Mouse (Mus musculus): ENCODE results near the gene Smarcal1. TPM values are rescaled to one million over a fixed set of nuclear protein-coding genes. Genes with fewer than 3 reads are reported as not detected.
A peak's percentile ranks its signal among the peaks of the same experiment; 100 is the strongest.

Gene Smarcal1
- total RNA-seq, 2 experiments from 2014 or later: 16.7 TPM

DNA sequence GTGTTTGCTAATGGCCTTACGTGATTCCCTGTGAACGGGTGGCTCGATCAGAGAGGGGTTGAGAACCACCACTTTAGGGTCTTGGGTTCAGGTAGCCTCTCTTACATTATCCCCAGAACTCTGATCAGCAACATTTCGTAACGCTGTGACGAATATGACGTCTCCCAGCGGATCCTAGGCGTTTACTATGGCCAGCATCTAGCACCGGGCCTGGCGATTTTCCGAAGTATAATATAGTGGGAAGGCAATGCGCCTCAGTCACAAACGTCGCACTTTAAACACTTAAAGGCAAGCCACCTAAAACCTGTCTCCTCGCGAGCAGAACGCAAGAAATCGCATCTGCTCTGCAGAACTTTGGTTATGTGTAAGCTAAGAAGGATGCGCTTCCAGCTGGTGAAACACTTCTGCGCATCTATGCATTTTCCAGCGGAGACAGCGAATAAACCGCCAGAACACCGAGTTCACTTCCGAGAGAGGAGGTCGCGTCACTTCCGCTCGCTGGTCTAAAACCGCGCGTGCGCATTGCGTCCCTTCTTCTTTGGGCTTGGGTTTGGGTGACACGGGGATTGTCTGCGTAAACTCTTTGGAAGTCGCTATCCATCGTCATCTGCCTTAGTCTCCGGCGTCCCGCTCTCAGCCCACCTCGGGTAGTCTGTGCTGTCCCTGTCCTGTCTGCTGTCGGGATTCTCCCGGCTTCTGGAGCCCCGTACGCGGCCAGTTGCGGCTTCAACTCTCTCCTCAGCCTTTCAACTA is 57.8 kb downstream of the Smarcal1 start:
- peak; percentile 8 for DNase-seq
- intact Hi-C loops (cut with DNase I; ENCODE audit: low total_unique reads): no loop called here

- intact Hi-C loops (cut with DNase I; ENCODE audit: low total_unique reads): no loop called here
- peak; percentile 4 for DNase-seq
Observed at GRCm38 (mm10) chr1:72673070-72673469, 90.0 kb downstream of the Smarcal1 start.

Other genes with a start within 250 kb of the Smarcal1 start
- gene March4, start 46.3 kb upstream of the Smarcal1 start, total RNA-seq (2021): under 1 TPM; 0.04 to 0.16 TPM
- not detected for gene Ankar, start 117.3 kb downstream of the Smarcal1 start, total RNA-seq (2021)
- 100 to 1,000 TPM; 731 to 785 TPM for gene Rpl37a, start 128.0 kb downstream of the Smarcal1 start, total RNA-seq (2021)
- gene Igfbp2, start 241.3 kb downstream of the Smarcal1 start, total RNA-seq (2021): 1 to 10 TPM; 2.5 to 3.1 TPM

All from gastrocnemius, postnatal 14 days (tissue).